Mouse (Mus musculus) thymus, postnatal 25 days (tissue): ENCODE data around the gene Gm7694.

Experiments
- DNase-seq: peaks from one replicate; pipeline ENCODE4 v3.0.0; 2022

Gene Gm7694

GRCm38 (mm10) chr1:170277016-170277415 is 29.1 kb downstream of the Gm7694 start, which contains the start of gene Sh2d1b1:
TSS of gene Sh2d1b1 (plus strand) at chr1:170277320.
- DNase-seq: no peak

GRCm38 (mm10) chr1:170273252-170273651 is 32.9 kb downstream of the Gm7694 start:
- no peak for DNase-seq

GRCm38 (mm10) chr1:170270696-170271095 is 35.4 kb downstream of the Gm7694 start:
- DNase-seq: no peak

- no peak for DNase-seq
These were observed 35.9 kb downstream of the Gm7694 start for GRCm38 (mm10) chr1:170270281-170270680.

GRCm38 (mm10) chr1:170255560-170255910 is 50.6 kb downstream of the Gm7694 start:
- DNase-seq: peak; percentile 76

- DNase-seq: no peak
These were observed 51.1 kb downstream of the Gm7694 start for GRCm38 (mm10) chr1:170254893-170255559.
